In the genomic region with DNA sequence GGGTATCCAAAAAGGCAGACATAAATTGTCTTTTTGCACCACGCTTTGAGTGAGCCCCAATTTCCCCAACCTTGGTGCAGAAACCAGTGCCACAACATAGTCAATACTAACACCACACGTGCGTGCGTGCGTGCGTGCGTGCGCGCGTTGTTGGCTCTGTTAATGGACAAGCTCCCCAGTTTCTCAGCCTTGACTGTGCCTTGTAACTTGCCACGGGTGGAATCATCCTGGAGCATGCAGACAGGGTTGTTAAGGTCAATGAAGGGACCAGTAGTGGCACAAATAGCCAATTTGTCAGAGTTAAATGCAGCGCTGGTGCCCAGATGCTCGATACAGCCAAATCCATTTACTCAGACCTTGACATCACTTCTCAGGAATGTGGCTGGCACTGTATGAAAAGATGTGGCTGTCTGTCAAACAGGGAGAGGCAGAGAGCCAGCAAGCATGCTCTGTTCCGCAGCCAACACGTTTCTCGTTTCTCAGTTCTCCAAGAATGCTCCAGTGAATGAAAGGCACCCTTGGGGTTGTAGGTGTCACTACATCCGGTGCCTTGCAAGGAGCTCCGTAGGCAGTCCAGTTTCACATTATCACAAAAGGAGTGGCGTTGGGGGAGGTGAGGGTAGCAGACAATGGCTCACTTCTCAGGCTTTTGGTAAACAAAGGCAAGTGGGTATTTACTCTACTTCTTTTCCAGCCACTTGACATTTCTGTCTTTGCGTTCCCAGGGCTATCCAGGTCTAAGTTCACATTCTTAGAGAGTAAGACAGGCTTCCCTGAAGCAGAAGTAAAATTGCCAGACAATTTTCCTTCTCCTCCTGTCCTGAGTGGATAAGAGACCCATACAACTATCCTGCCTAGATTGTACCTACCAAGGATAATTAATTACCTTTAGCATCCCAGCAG, we compare ENCODE assay signal across 8 mouse cellular contexts. TPM values are rescaled to one million over a fixed set of nuclear protein-coding genes. Genes with fewer than 3 reads are reported as not detected.
DNase-seq lines count a peak whose midpoint lies in the region; TF ChIP-seq lines count a peak whose summit lies in the region.

No protein-coding gene starts in this region.

- H3K4me1 ChIP-seq in kidney, adult 2 months (ENCODE audit: control insufficient read depth, insufficient read depth, low read length) = no peaks in the 10 kb centered on the region; the same call in 1 of the 2 replicates

- intact Hi-C loops in gastrocnemius, postnatal 36 days (cut with DNase I) = loop anchor here (10.0 kb wide), 1 partner anchor 266 kb away; a partner anchor contains a TSS

- H3K4me3 ChIP-seq in kidney, adult 2 months (ENCODE audit: insufficient read depth, low read depth, low read length) = no peak overlapping the region

- no peaks in the 10 kb centered on the region for H3K27me3 ChIP-seq in kidney, adult 2 months (replicated peaks; ENCODE audit: control insufficient read depth, insufficient read depth, low read length)

- WGBS in kidney, adult 2 months = 32% methylated on average over 20 of the region's 20 CpGs

- H3K36me3 ChIP-seq in kidney, adult 2 months (ENCODE audit: control insufficient read depth, insufficient read depth, low read length) = no peaks in the 10 kb centered on the region

- no peak for TF ChIP-seq CTCF in kidney, adult 2 months (conservative IDR thresholded peaks at IDR 0.05; ENCODE audit: insufficient read depth, insufficient read length, low read depth, low read length)

- DNase-seq in gastrocnemius, adult 18-20 months (ENCODE audit: low spot score) = peak; percentile 5
- no peak for DNase-seq in gastrocnemius, postnatal 36 days
- peak; percentile 53 for DNase-seq in adrenal gland, postnatal 10 days
- DNase-seq in gastrocnemius, postnatal 25 days = peak; percentile 19
- DNase-seq in kidney, adult 2 months = peak; percentile 59
- peak; percentile 48 for DNase-seq in lung, postnatal 25 days (ENCODE audit: low spot score)
- DNase-seq in thymus, postnatal 36 days = no peak
- no peak for DNase-seq in cerebellum, adult 11 months

- TF ChIP-seq POLR2A in kidney, adult 2 months (IDR thresholded peaks at IDR 0.05; ENCODE audit: low read depth, low read length) = no peak

- no peak overlapping the region for H3K27ac ChIP-seq in kidney, adult 2 months (ENCODE audit: insufficient read depth, low read depth, low read length)

RNA-seq across cellular contexts. Expression of a gene that starts 53.2 kb away (rescaled TPM):
- under 1 TPM; 0.16 to 0.33 TPM for total RNA-seq in gastrocnemius, adult 18-20 months (2021)
- total RNA-seq in gastrocnemius, postnatal 36 days (2021) = under 1 TPM; 0.15 to 0.37 TPM
- 10 to 100 TPM; 14.9 to 16.5 TPM for total RNA-seq in adrenal gland, postnatal 10 days (2021)
- under 1 TPM; 0.20 to 0.35 TPM for total RNA-seq in gastrocnemius, postnatal 25 days (2021)
- 0.88 and 0.90 TPM in 2 replicates for polyA plus RNA-seq in kidney, adult 2 months (2012; rRNA removed)

Comparison
In these comparisons a context has a peak if more than half of its experiments do, and no peak if none do; other contexts are left out.
1. DNase-seq: peak in gastrocnemius, adult 18-20 months (single experiment), adrenal gland, postnatal 10 days (single experiment), gastrocnemius, postnatal 25 days (single experiment), kidney, adult 2 months (single experiment) and lung, postnatal 25 days (single experiment); none in gastrocnemius, postnatal 36 days (0 of 2), thymus, postnatal 36 days (0 of 2) and cerebellum, adult 11 months (single experiment).
2. RNA of a gene that starts 53.2 kb away (total RNA-seq): 14.9 to 16.5 TPM in adrenal gland, postnatal 10 days; 0.15 to 0.37 TPM in gastrocnemius, postnatal 36 days, 0.20 to 0.35 TPM in gastrocnemius, postnatal 25 days and 0.16 to 0.33 TPM in gastrocnemius, adult 18-20 months; every median in the first group is over 10 times any median in the second.